Mouse (Mus musculus) bone marrow, adult 2 months (tissue): ENCODE data around the gene Gm20662. TPM values are rescaled to one million over a fixed set of nuclear protein-coding genes. Genes with fewer than 3 reads are reported as not detected.

ENCODE experiments used
- H3K27ac ChIP-seq: fragments of 200-500 bp; 2 replicates; pipeline ENCODE4 v1.5.1; 2012; ENCODE audit warnings: low read depth, mild to moderate bottlenecking, control low read depth, inconsistent platforms, low read length; ENCODE audit not compliant: control insufficient read depth, poor library complexity, insufficient read depth
- H3K4me1 ChIP-seq: fragments of 200-500 bp; 2 replicates; pipeline ENCODE4 v1.6.1; 2011; ENCODE audit warnings: low read length; ENCODE audit not compliant: control insufficient read depth, insufficient read depth
- H3K4me3 ChIP-seq: fragments of 200-500 bp; replicated peaks from 2 replicates; pipeline ENCODE3; 2011; ENCODE audit warnings: mild to moderate bottlenecking, low read depth, low read length, control low read depth; ENCODE audit not compliant: control insufficient read depth
- CTCF ChIP-seq: fragments of 200-500 bp; IDR thresholded peaks from 2 replicates; pipeline ENCODE4 v1.5.1; 2011; ENCODE audit warnings: low read length, control low read depth; ENCODE audit not compliant: control insufficient read depth, insufficient read depth
- POLR2A ChIP-seq: fragments of 200-500 bp; IDR thresholded peaks from 2 replicates; pipeline ENCODE4 v1.6.1; 2011; ENCODE audit warnings: low read depth, mild to moderate bottlenecking, control low read depth, low read length, borderline replicate concordance; ENCODE audit not compliant: control insufficient read depth
- WGBS: fragments of 180-500 bp; shearing (Covaris S2); methylation state at CpG from one replicate; pipeline ENCODE4 v1.1.7; 2018; 5-methylcytosine and 5-hydroxymethylcytosine counted together
- polyA plus RNA-seq: library from polyadenylated mRNA; stranded (reverse); fragments of >200 nt; gene quantifications from 2 replicates; pipeline ENCODE4 v1.2.4, GENCODE M21; 2011; ENCODE audit warnings: low replicate concordance; ENCODE audit not compliant: missing spikeins, insufficient read depth, insufficient read length

Gm20662 gene
- polyA plus RNA-seq, 1 experiment: not detected

- WGBS: 3% methylated on average over 14 of the region's 14 CpGs
- TF ChIP-seq POLR2A (peak; percentile 25; the same call in 1 of the 2 replicates), CTCF (no peak)
- H3K4me3 ChIP-seq: peak within 1 kb of the TSS; percentile 27
- peak within 1 kb of the TSS; percentile 70 for H3K27ac ChIP-seq
- H3K4me1 ChIP-seq: peaks cover 24% of the 10 kb centered on the region
Measured at GRCm38 (mm10) chr9:107982681-107983346, 13.3 kb upstream of the Gm20662 start, which contains the start of gene Gm20661. Gene Gm20661 (plus strand): TSS chr9:107983058.

- Histone ChIP-seq H3K27ac (peak overlapping the region; percentile 70), H3K4me1 (peaks cover 24% of the 10 kb centered on the region), H3K4me3 (peak overlapping the region; percentile 27)
- TF ChIP-seq CTCF (no peak), POLR2A (peak; percentile 31; the same call in 1 of the 2 replicates)
- WGBS: 14% methylated on average over 4 of the region's 4 CpGs
Measured at GRCm38 (mm10) chr9:107983421-107983890, 12.7 kb upstream of the Gm20662 start.

- WGBS: 18% methylated on average over 19 of the region's 19 CpGs
- 0 out of 2 replicates have a peak, but pooled peaks have one; percentile 7 for TF ChIP-seq POLR2A
- no peak for TF ChIP-seq CTCF
- H3K4me3 ChIP-seq: peak overlapping the region; percentile 90
- peak overlapping the region; percentile 90 for H3K27ac ChIP-seq
- H3K4me1 ChIP-seq: peaks cover 24% of the 10 kb centered on the region
Measured at GRCm38 (mm10) chr9:107984052-107984753, 11.9 kb upstream of the Gm20662 start.

GRCm38 (mm10) chr9:107984754-107985055 lies 11.4 kb upstream of the Gm20662 start:
- H3K27ac ChIP-seq: peak overlapping the region; percentile 90
- no peak for TF ChIP-seq CTCF
- TF ChIP-seq POLR2A: no peak
- H3K4me1 ChIP-seq: peaks cover 23% of the 10 kb centered on the region
- WGBS: 10% methylated on average over 9 of the region's 9 CpGs
- H3K4me3 ChIP-seq: peak overlapping the region; percentile 90

GRCm38 (mm10) chr9:107985131-107986119 lies 10.7 kb upstream of the Gm20662 start, which contains the start of gene Inka1:
Gene Inka1 (minus strand): TSS chr9:107985879.
- peak within 1 kb of the TSS; percentile 90 for H3K27ac ChIP-seq
- under 1% methylated on average over 58 of the region's 58 CpGs for WGBS
- peaks cover 21% of the 10 kb centered on the region for H3K4me1 ChIP-seq
- TF ChIP-seq CTCF (0 out of 2 replicates have a peak, but pooled peaks have one; percentile 6), POLR2A (peak; percentile 93)
- peak within 1 kb of the TSS; percentile 90 for H3K4me3 ChIP-seq

- TF ChIP-seq CTCF: peak; percentile 97
- no peak for TF ChIP-seq POLR2A
- Histone ChIP-seq H3K27ac (no peak overlapping the region), H3K4me3 (peak overlapping the region; percentile 24), H3K4me1 (peaks cover 17% of the 10 kb centered on the region)
- WGBS: under 1% methylated on average over 18 of the region's 18 CpGs
Measured at GRCm38 (mm10) chr9:107986376-107986775, 9.8 kb upstream of the Gm20662 start.

- TF ChIP-seq POLR2A: no peak
- TF ChIP-seq CTCF: no peak
- WGBS: 55% methylated on average over 3 of the region's 3 CpGs
- Histone ChIP-seq H3K27ac (no peak overlapping the region), H3K4me3 (no peak overlapping the region), H3K4me1 (peaks cover 10% of the 10 kb centered on the region)
Measured at GRCm38 (mm10) chr9:107987950-107988349, 8.2 kb upstream of the Gm20662 start.
